Mouse (Mus musculus): Measurements from ENCODE around the gene Tjp2.

The Tjp2 gene

GRCm38 (mm10) chr19:24058851-24059250 is 166.0 kb downstream of the Tjp2 start:
- DNase-seq (ENCODE audit: low spot score in 2 of 2), result no peak

- DNase-seq (ENCODE audit: low spot score in 2 of 2), result no peak
Observed at GRCm38 (mm10) chr19:24058021-24058420, 166.8 kb downstream of the Tjp2 start.

- no peak for DNase-seq (ENCODE audit: low spot score in 2 of 2)
Observed at GRCm38 (mm10) chr19:24056880-24057279, 167.9 kb downstream of the Tjp2 start.

GRCm38 (mm10) chr19:24054904-24055303 is 169.9 kb downstream of the Tjp2 start:
- DNase-seq (ENCODE audit: low spot score in 2 of 2), result peak in 1 of 2 experiments; percentile 10

GRCm38 (mm10) chr19:24054265-24054664 is 170.6 kb downstream of the Tjp2 start:
- no peak for DNase-seq (ENCODE audit: low spot score in 2 of 2)

GRCm38 (mm10) chr19:24050514-24050913 is 174.3 kb downstream of the Tjp2 start:
- no peak for DNase-seq (ENCODE audit: low spot score in 2 of 2)

GRCm38 (mm10) chr19:24049329-24049728 is 175.5 kb downstream of the Tjp2 start:
- no peak for DNase-seq (ENCODE audit: low spot score in 2 of 2)

- DNase-seq (ENCODE audit: low spot score in 2 of 2), result no peak
Observed at GRCm38 (mm10) chr19:24046395-24046993, 178.3 kb downstream of the Tjp2 start.

All from right cerebral cortex, adult 2 months (tissue).